Mouse (Mus musculus): Measurements from ENCODE around the gene Fhad1.
A peak's percentile ranks its signal among the peaks of the same experiment; 100 is the strongest.
"Not testable (repeated sequence)": the region's sequence is repeated elsewhere in the genome, so short reads cannot be mapped to it uniquely, and the experiment has no call there.

The Fhad1 gene

GRCm38 (mm10) chr4:142014659-142015608, at the start of gene Fhad1:
Fhad1 (minus strand) TSS chr4:142015082.
- DNase-seq (ENCODE audit: low spot score in 2 of 2), result peak; percentile 49 to 75

DNA sequence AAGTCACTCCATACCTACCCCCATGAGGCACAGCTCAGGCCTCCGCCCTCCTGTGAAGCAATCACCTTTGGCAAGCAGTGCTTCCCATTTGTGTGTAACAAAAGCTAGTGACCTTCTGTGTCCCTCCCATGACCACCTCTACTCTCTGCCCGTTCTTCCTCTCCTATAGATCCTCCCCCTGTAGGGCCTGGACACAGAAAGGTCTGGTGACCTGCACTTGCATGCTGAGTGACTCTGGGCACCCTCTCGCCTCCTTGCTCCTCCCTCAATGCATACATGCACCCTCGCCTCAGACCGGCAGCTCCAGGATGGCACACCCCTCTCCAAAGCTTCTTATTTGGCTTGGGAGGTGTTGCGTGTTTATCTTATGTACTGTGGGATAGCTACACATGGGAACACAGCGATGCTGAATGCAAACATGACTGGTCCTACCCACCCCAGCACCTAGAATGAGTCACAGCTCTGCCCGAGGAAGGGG, 48.2 kb upstream of the Fhad1 start:
- DNase-seq (ENCODE audit: low spot score in 2 of 2), result no peak

- no peak for DNase-seq (ENCODE audit: low spot score in 2 of 2)
Measured at GRCm38 (mm10) chr4:142061485-142062240, 46.8 kb upstream of the Fhad1 start.

DNA sequence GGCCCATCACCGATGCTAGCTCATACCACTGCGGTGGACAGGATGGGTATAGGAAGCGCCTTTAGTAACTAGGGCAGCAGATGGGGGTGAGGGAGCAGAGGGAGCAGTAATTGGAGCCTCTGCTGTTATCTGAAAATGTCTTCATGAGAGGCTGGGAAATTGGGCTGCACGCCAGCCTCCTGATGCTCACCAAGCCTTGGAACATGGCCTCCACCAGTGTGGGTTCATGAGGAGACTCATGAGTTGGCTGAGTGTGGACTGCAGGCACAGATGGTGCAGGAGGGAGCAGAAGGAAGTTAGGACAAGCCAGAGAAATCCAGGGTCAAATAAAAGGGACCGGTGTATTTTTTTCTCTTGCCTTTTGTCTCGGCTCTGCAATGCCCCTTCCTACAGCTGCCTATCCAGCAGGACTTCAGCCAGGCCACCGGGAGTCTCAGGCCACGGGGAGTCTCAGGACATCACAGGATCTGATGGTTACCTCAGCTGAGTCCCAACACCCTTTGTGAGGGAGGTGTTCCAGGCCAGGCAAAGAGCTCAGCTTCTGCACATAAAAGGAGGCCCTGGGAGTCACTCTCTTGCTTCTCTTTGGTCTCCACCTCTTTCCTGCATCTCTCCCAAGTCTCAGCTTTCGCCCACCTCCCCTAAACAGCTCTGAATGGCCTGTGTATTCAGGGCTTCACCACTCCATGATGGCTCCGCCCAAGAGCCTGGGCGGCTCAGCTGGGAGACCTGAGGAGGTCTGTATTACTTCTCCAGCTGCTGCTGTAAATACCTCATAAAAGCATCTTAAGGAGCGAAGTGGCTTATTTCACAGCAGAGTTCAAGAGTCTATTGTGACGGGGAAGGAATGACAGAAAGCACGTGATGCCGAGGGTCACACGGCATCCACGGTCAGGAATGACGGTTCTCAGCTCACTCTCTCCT, 45.8 kb upstream of the Fhad1 start:
- DNase-seq (ENCODE audit: low spot score in 2 of 2), result no peak

DNA sequence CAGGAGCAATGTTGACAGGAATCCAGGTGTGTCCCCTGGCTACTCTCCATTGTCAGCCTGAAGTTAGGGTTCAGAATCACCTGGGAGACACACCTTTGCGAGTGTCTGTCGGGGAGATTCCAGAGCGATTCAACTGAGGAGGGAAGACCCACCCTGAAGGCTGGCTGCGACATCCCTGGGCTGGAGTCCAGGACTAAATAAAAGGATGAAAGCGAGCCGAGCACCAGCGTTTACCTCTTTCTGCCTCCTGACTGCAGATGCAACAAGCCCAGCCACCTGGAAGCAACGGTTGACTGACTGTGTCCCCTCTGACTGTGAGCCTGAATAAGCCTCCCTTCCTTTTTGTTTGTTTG, 44.9 kb upstream of the Fhad1 start:
- no peak for DNase-seq (ENCODE audit: low spot score in 2 of 2)

- DNase-seq (ENCODE audit: low spot score in 2 of 2), result no peak
Measured at GRCm38 (mm10) chr4:142059113-142059840, 44.4 kb upstream of the Fhad1 start.

DNA sequence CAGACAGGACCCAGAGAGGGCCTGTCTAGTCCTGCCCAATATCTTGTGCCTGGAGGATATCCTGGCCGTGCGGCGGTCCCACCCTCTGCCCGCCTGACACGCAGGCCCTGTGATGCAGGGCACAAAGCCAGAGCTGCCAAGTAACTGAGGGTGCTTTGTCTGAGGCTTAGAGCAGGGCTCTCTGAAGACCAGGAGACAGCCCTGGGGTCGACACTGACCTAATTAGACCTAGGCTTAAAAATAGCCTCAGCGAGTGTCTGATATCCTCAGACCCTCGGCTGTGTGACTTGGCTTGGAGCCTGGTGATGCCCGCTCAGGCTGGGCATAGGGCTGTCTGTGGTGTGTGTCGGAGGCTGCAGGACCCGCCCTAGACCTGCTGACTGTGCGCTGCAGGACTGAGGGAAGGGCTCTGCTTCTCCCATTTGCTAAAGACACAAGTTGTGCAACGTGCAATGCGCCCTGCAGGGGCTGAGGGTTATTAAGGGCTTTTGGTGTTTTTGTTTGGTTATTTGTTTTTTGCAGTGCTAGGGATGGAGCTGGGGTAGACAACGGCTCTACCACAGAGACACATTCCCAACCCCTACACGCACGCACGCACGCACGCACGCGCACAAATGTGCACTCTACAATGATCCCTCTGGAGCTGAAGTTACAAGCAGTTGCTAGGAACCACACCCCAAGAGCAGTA, 42.8 kb upstream of the Fhad1 start:
- no peak for DNase-seq (ENCODE audit: low spot score in 2 of 2)

- no peak for DNase-seq (ENCODE audit: low spot score in 2 of 2)
Measured at GRCm38 (mm10) chr4:142055600-142055999, 40.7 kb upstream of the Fhad1 start.

GRCm38 (mm10) chr4:142054580-142054979, 39.7 kb upstream of the Fhad1 start:
- DNase-seq (ENCODE audit: low spot score in 2 of 2), result no peak

DNA sequence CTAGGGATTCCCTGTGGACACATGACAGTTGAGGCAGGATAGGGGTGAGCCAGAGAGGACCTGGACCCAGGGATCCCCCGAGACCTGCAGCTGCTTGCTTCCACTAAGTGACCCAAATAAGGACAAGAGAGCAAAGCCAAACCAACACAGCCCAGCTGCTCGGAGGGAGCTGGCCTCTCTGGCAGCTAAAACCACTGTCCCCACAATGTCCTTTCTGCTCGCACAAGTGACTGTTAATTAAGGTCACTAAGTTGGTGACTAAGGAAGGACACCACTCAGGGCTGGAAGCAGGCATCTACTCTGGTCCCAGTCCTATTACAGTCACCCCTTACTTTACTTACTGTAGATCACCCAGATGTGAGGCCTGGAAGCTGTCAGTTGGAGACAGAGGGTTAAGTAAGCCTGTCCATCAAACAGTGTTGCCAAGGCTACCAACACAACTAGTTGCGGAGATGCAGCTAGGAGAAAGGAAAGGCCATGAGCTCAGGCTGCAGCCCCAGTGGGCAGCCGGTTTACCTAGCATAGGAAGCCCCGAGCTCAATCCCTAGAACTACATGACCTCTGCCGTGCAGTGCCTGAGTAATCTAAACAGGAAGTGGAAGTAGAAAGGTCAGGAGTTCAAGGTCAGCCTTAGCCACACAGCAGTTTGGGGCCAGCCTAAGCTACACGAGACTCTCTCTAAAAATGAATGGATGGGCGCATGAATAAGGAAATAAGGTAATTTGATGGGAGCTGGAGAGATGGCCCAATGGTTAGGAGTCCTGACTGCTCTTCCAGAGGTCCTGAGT, 39.0 kb upstream of the Fhad1 start:
- no peak for DNase-seq (ENCODE audit: low spot score in 2 of 2)

DNA sequence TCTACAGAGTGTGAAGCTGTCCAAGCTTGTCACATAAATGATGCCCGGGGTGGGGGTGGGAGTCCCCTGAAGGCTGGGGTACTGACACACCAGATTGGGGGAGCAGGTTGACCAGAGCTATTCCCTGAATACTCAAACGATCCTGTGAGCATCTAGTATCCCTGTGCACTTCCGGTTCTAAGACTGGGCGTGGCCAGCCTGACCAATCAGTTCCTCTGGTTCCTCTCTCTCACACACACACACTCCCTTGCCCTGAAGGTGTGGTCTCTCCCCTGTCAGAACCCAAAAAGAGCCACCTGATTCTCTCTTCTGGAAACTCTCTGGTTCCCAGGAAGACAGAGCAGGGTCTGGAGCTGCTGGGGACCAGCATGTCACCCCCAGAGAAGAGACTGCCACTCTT, 38.4 kb upstream of the Fhad1 start:
- no peak for DNase-seq (ENCODE audit: low spot score in 2 of 2)

DNA sequence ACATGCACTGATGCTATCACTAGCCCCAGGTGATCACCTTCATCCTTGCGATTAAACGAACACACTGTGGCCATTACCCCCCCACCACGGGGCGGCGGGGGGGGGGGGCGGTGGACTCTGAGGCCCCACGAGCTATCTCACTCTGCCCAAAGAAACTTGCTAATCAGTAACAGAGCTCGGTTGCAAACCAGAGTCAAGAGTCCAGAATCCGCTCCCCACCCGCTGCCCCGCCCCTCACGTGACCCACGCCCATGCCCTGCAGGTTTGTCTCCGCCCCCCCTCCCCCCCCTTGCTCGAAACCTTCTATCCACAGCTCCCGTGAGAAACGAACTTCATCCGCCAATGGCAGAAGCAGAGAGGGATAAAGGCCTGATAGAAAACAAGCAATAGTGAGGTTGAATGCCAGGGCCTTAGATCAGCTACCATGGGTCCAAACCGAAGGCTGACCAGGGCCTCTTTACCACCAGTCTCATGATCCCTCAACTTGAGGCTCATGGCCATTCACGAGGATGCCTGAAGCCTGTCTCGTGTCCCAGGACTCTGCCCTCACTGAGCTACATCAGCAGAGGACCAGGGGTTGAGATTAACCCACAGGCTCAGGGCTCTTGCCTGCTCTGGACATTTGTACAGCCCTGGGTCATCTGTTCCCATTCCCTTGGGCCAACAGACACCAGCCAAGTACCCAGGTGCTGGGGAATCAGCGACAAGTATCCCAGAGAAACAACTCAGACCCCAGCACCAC, 37.7 kb upstream of the Fhad1 start:
- no peak for DNase-seq (ENCODE audit: low spot score in 2 of 2)

DNA sequence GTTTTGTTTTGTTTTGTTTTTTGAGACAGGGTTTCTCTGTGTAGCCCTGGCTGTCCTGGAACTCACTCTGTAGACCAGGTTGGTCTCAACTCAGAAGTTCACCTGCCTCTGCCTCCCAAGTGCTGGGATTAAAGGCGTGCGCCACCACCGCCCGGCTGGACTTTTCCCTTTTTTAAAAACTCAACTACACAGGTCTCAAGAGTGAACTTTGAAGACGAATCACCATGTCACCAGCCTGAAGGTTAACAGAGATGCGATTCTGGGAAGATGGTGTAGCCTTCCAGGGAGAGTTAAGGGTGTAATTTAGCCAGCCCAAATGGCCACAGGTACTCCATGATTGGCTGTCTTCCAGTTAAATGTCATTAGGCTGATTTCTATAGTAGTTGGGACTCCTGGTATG, 37.0 kb upstream of the Fhad1 start:
- not testable (repeated sequence) for DNase-seq (ENCODE audit: low spot score in 2 of 2)

- no peak for DNase-seq (ENCODE audit: low spot score in 2 of 2)
Measured at GRCm38 (mm10) chr4:142049963-142050362, 35.1 kb upstream of the Fhad1 start.

GRCm38 (mm10) chr4:142048391-142048790, 33.5 kb upstream of the Fhad1 start:
- no peak for DNase-seq (ENCODE audit: low spot score in 2 of 2)

- DNase-seq (ENCODE audit: low spot score in 2 of 2), result no peak
Measured at GRCm38 (mm10) chr4:142047005-142047404, 32.1 kb upstream of the Fhad1 start.

GRCm38 (mm10) chr4:142046496-142046895, 31.6 kb upstream of the Fhad1 start:
- no peak for DNase-seq (ENCODE audit: low spot score in 2 of 2)

DNA sequence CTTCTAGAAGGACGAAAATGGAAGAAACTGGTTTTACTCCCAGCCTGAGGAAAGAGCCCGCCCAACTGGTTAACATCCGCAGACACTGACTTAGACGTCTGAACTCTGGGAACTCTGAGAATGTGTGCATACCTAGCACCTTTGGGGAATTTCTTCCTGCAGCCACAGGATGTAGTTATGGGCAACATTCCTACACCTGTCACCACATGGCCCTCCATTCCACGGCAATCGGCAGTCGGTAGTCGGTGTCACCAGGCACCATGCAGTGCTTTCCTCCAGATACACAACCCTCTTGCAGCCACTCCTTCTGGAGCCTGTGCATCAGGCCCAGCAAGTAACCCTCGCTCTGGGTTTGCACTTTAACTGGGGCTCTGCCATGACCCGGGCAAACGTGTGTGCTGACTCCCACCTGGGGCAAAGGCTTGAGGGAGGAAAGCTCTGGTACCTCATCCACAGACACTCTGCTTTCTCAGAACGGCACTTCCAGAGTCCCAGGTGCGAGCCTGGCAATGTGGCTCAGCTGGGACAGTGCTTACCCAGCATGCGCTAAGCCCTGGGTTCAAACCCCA, 30.8 kb upstream of the Fhad1 start:
- no peak for DNase-seq (ENCODE audit: low spot score in 2 of 2)

- DNase-seq (ENCODE audit: low spot score in 2 of 2), result no peak
Measured at GRCm38 (mm10) chr4:142044452-142044851, 29.6 kb upstream of the Fhad1 start.

Data from spleen, postnatal 4 days (tissue).